Mouse (Mus musculus) olfactory bulb, adult 2 months (tissue): Measurements from ENCODE around the gene Zcchc14.

ENCODE experiments used
- CTCF ChIP-seq: fragments of 200-500 bp; IDR thresholded peaks from 2 replicates; pipeline ENCODE4 v1.5.1; 2012; ENCODE audit warnings: low read depth, mild to moderate bottlenecking, low read length, moderate library complexity; ENCODE audit not compliant: insufficient read depth
- POLR2A ChIP-seq: fragments of 200-500 bp; IDR thresholded peaks from 2 replicates; pipeline ENCODE4 v1.6.1; 2012; ENCODE audit warnings: mild to moderate bottlenecking, low read depth, low read length, moderate library complexity; ENCODE audit not compliant: insufficient read depth

DNA sequence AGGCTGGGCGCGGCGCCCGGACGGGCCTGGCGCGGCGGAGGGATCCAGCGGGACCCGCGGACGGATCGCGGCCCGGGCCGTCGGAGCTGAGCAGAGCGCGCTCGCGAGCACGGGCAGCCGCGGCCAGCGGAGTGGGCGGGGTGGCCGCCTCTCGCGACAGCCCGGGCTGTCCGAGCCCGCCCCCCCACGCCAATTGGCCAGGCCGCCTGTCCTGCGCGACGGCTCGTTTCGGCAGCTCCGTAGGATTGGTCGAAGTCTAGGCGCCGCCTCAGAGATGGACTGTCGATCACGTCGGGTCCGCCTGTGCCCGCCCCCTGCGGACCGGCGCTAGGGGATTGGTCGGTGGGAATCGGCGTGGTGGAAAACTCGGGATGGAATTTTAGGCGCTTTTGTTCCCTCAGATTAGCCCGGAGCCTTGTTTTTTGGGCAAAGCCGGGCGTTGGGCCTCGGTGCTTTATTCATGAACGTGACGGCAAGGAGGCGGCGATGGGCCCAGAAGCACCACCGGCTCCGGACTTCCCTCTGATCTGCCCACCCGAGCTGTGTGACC is at the start of gene Zcchc14:
- TF ChIP-seq CTCF (no peak), POLR2A (peak; percentile 92)
